Mouse (Mus musculus) lung, postnatal 0 days (tissue): ENCODE data around the gene Dab2ip. TPM values are rescaled to one million over a fixed set of nuclear protein-coding genes. Genes with fewer than 3 reads are reported as not detected.

Experiments used
- ATAC-seq: fragments of 200-750 bp; cut with Nextera tagmentation; 2 replicates; pipeline ENCODE4 v1.8.0; 2017; ENCODE audit warnings: moderate library complexity
- DNase-seq: peaks from one replicate; pipeline ENCODE4 v3.0.0-alpha.2; 2016; ENCODE audit warnings: low spot score
- H3K27ac ChIP-seq: fragments of 300-500 bp; sonication (generic); 2 replicates; pipeline ENCODE4 v1.5.1; 2014; ENCODE audit warnings: antibody characterized with exemption, mild to moderate bottlenecking, low read length, mixed read lengths
- H3K27me3 ChIP-seq: fragments of 300-500 bp; sonication (generic); replicated peaks from 2 replicates; pipeline ENCODE4 v1.6.1; 2014; ENCODE audit warnings: low read length, mixed read lengths; ENCODE audit not compliant: insufficient read depth
- H3K36me3 ChIP-seq: fragments of 300-500 bp; sonication (generic); 2 replicates; pipeline ENCODE4 v1.6.1; 2014; ENCODE audit warnings: low read length, mixed read lengths; ENCODE audit not compliant: insufficient read depth
- H3K4me1 ChIP-seq: fragments of 300-500 bp; sonication (generic); 2 replicates; pipeline ENCODE4 v1.6.1; 2014; ENCODE audit warnings: antibody characterized with exemption, low read depth, low read length, mixed read lengths; ENCODE audit not compliant: insufficient read depth
- H3K4me2 ChIP-seq: fragments of 300-500 bp; sonication (generic); replicated peaks from 2 replicates; pipeline ENCODE4 v1.6.1; 2014; ENCODE audit warnings: low read depth, mild to moderate bottlenecking, low read length, moderate library complexity, mixed read lengths
- H3K4me3 ChIP-seq: fragments of 300-500 bp; sonication (generic); 2 replicates; pipeline ENCODE4 v1.5.1; 2014; ENCODE audit warnings: low read depth, low read length
- H3K9ac ChIP-seq: fragments of 300-500 bp; sonication (generic); replicated peaks from 2 replicates; pipeline ENCODE4 v1.6.1; 2014; ENCODE audit warnings: low read depth, mild to moderate bottlenecking
- H3K9me3 ChIP-seq: fragments of 300-500 bp; sonication (generic); 2 replicates; pipeline ENCODE4 v1.6.1; 2016; ENCODE audit warnings: low read length, mixed read lengths
- CTCF ChIP-seq: IDR thresholded peaks from 2 replicates; pipeline ENCODE4 v1.5.1; 2016; ENCODE audit warnings: antibody characterized with exemption, mild to moderate bottlenecking
- EP300 ChIP-seq: IDR thresholded peaks from 2 replicates; pipeline ENCODE4 v1.6.1; 2016; ENCODE audit warnings: antibody characterized with exemption, mild to moderate bottlenecking, control low read depth
- WGBS: fragments of 180-500 bp; shearing (Covaris S2); extraction: QIAGEN DNeasy Blood & Tissue Kit; methylation state at CpG from one replicate; pipeline ENCODE4 v1.1.7; 2014; 5-methylcytosine and 5-hydroxymethylcytosine counted together
- polyA plus RNA-seq: library from polyadenylated mRNA; unstranded; fragments of >200 nt; fragmentation: Nextera tagmentation; extraction: Ambion mirVana; gene quantifications from 2 replicates; pipeline ENCODE4 v1.2.1, GENCODE M21; 2015

Dab2ip gene
- polyA plus RNA-seq, 1 experiment from 2014 or later = 75.8 TPM

DNA sequence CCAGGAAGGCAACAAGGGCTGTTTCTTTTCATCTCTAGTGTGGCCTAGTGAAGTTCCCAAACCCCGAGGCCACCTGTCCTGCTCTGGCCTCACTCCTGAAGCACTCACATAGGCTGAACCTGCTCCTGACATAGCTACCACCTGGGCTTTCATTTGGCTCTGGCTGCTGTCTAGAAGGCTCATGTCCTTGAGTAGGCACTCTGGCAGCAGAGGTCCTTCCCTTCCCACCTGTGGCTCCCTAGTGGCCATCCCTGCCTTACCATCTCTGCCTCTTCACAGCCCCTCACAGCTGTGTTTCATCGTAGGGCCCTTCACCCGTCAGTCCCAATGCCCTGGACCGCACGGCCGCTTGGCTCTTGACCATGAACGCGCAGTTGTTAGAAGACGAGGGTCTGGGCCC, 162.9 kb downstream of the Dab2ip start:
- no peak overlapping the region for H3K4me2 ChIP-seq
- WGBS = 88% methylated on average over 9 of the region's 9 CpGs
- no peak overlapping the region for H3K27ac ChIP-seq

GRCm38 (mm10) chr2:35722821-35723220, 164.8 kb downstream of the Dab2ip start:
- Histone ChIP-seq H3K9me3 (no peaks in the 10 kb centered on the region), H3K4me1 (no peaks in the 10 kb centered on the region), H3K27ac (no peak overlapping the region), H3K36me3 (peaks cover 53% of the 10 kb centered on the region), H3K4me2 (no peak overlapping the region), H3K4me3 (no peak overlapping the region), H3K9ac (no peak overlapping the region), H3K27me3 (no peaks in the 10 kb centered on the region)
- DNase-seq = no peak
- TF ChIP-seq EP300 (no peak), CTCF (no peak)
- WGBS = 85% methylated on average over 9 of the region's 9 CpGs
- ATAC-seq = no peak

More for the DNA sequence above, 162.9 kb downstream of the Dab2ip start:
- no peaks in the 10 kb centered on the region for H3K9me3 ChIP-seq
- H3K4me1 ChIP-seq = no peaks in the 10 kb centered on the region
- peaks cover 57% of the 10 kb centered on the region for H3K36me3 ChIP-seq
- no peaks in the 10 kb centered on the region for H3K27me3 ChIP-seq
- TF ChIP-seq EP300 (no peak), CTCF (no peak)
- no peak for ATAC-seq
- H3K4me3 ChIP-seq = no peak overlapping the region
- no peak overlapping the region for H3K9ac ChIP-seq
- DNase-seq = no peak

GRCm38 (mm10) chr2:35723267-35723666, 165.2 kb downstream of the Dab2ip start:
- no peak overlapping the region for H3K27ac ChIP-seq
- 96% methylated on average over 6 of the region's 6 CpGs for WGBS
- no peak overlapping the region for H3K9ac ChIP-seq
- DNase-seq = no peak
- H3K36me3 ChIP-seq = peaks cover 58% of the 10 kb centered on the region
- H3K27me3 ChIP-seq = no peaks in the 10 kb centered on the region
- no peaks in the 10 kb centered on the region for H3K4me1 ChIP-seq
- no peak for TF ChIP-seq CTCF
- no peak for TF ChIP-seq EP300
- H3K9me3 ChIP-seq = no peaks in the 10 kb centered on the region
- no peak overlapping the region for H3K4me3 ChIP-seq
- ATAC-seq = no peak
- no peak overlapping the region for H3K4me2 ChIP-seq

DNA sequence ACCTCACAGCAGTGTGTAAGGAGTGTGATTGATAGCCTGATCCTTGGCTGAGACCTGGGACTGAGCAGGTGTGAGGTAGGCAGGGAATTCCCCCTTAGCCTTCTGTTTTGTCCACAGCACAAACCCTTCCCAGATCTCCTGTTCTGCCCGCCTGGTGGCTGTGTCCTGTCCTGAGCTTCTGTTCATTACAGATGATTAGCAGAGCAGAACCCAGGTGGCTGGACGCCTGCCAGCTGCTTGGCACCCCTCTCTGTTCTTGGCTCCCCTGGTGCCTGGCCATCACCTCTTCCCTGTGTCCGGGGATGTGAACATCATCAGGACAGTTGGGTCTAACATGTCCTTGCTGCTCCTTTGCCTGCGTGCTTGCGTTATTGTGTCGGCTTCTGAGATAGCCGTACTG, 165.6 kb downstream of the Dab2ip start:
- Histone ChIP-seq H3K9me3 (no peaks in the 10 kb centered on the region), H3K4me3 (no peak overlapping the region), H3K9ac (no peak overlapping the region), H3K4me1 (peaks cover under 1% of the 10 kb centered on the region), H3K4me2 (no peak overlapping the region), H3K27ac (no peak overlapping the region), H3K27me3 (no peaks in the 10 kb centered on the region), H3K36me3 (peaks cover 59% of the 10 kb centered on the region)
- ATAC-seq (no peak), DNase-seq (no peak)
- 87% methylated on average over 7 of the region's 7 CpGs for WGBS
- TF ChIP-seq CTCF = no peak
- no peak for TF ChIP-seq EP300

DNA sequence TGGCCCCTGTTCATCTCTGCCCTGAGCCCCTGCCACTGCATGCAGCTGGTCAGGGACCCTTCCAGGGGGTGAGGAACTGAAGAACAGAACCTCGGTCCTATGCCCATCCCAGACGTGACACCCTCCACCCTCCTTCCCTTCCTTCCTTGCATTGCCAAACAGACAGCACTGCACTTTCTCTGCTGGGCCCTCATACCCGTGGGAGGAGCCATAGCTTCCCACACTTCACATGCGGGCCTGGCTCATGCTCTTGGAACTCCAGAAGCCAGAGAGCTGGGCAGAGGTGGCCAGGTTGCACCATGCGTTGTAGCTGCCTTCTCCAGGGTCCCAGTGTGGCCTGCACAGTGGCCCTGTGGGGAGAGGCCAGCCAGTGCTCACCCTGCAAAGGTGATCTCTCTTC, 170.6 kb downstream of the Dab2ip start:
- no peak overlapping the region; the same call in 1 of the 2 replicates for H3K9ac ChIP-seq
- 21% methylated on average over 5 of the region's 5 CpGs for WGBS

GRCm38 (mm10) chr2:35729077-35730065, 171.3 kb downstream of the Dab2ip start:
- no peak overlapping the region for H3K4me2 ChIP-seq
- ATAC-seq (peak; percentile 92), DNase-seq (peak; percentile 93)
- H3K4me3 ChIP-seq = no peak overlapping the region
- TF ChIP-seq EP300 = peak; percentile 44; the same call in 1 of the 2 replicates
- peak; percentile 76 for TF ChIP-seq CTCF
- no peak overlapping the region for H3K9ac ChIP-seq
- H3K36me3 ChIP-seq = peaks cover 14% of the 10 kb centered on the region
- peaks cover 14% of the 10 kb centered on the region for H3K4me1 ChIP-seq
- H3K27me3 ChIP-seq = no peaks in the 10 kb centered on the region
- peak overlapping the region; percentile 51; the same call in 1 of the 2 replicates for H3K27ac ChIP-seq
- H3K9me3 ChIP-seq = no peaks in the 10 kb centered on the region
- 33% methylated on average over 15 of the region's 16 CpGs for WGBS

More for the DNA sequence above, 170.6 kb downstream of the Dab2ip start:
- ATAC-seq (no peak), DNase-seq (peak; percentile 32)
- Histone ChIP-seq H3K4me2 (no peak overlapping the region), H3K4me3 (no peak overlapping the region), H3K27ac (no peak overlapping the region), H3K4me1 (peaks cover 14% of the 10 kb centered on the region), H3K36me3 (peaks cover 17% of the 10 kb centered on the region), H3K27me3 (no peaks in the 10 kb centered on the region), H3K9me3 (no peaks in the 10 kb centered on the region)
- TF ChIP-seq CTCF = no peak
- TF ChIP-seq EP300 = no peak
